Mouse (Mus musculus) E14TG2a.4 (cell line): ENCODE data around the gene Cflar.

Experiments used
- CTCF ChIP-seq: conservative IDR thresholded peaks from 2 replicates; pipeline ENCODE4 v1.5.1; 2014; ENCODE audit warnings: low read length
- NANOG ChIP-seq: IDR thresholded peaks from 2 replicates; pipeline ENCODE4 v1.6.1; 2014; ENCODE audit warnings: borderline replicate concordance, low read length, mixed read lengths

DNA sequence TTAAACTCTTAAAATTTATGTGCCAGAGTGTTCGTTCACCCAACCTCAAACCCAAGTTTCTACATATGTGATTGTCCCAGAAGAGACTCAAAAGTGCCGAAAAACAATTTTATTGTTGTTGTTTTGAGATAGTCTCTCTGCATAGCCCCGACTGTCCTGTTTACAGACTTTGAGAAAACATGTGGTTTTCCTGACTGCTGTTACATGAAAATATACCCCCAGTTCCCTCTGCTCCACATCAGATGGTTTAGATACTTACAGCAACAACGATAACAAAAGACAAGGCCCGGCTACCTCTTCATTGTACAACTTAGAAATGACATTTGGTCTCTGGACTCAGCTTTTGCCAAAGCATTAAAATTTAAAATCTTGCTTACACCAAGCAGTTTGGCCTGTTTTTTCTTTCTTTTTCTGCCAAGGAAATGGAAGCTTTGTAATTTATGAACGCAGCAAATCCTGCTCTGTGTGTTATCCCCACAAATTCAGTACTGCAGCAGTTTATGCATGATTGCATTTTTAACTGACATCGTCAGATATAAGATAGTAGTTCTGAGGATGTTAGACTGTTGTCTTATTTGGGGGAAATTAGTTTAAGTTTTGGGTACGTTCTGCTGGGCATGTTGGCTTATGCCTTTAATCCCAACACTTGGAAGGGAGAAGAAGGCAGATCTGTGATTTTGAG lies 6.4 kb downstream of the Cflar start:
- TF ChIP-seq CTCF (no peak), NANOG (no peak)
